Mouse (Mus musculus): ENCODE measurements around the gene Cnih2.

GRCm38 (mm10) chr19:5108702-5109101, 10.4 kb upstream of the Cnih2 start:
- TF ChIP-seq POLR2A (IDR thresholded peaks at IDR 0.05; ENCODE audit: control insufficient read depth, low read depth, low read length) (no peak), CTCF (IDR thresholded peaks at IDR 0.05; ENCODE audit: control insufficient read depth, insufficient read depth, insufficient replicate concordance, low read depth, low read length) (no peak)

All from testis, adult 2 months (tissue).